Mouse (Mus musculus): ENCODE data around the gene Rad51d. TPM values are rescaled to one million over a fixed set of nuclear protein-coding genes. Genes with fewer than 3 reads are reported as not detected.

Gene Rad51d
- polyA plus RNA-seq, 1 experiment from 2014 or later = 6.2 TPM

DNA sequence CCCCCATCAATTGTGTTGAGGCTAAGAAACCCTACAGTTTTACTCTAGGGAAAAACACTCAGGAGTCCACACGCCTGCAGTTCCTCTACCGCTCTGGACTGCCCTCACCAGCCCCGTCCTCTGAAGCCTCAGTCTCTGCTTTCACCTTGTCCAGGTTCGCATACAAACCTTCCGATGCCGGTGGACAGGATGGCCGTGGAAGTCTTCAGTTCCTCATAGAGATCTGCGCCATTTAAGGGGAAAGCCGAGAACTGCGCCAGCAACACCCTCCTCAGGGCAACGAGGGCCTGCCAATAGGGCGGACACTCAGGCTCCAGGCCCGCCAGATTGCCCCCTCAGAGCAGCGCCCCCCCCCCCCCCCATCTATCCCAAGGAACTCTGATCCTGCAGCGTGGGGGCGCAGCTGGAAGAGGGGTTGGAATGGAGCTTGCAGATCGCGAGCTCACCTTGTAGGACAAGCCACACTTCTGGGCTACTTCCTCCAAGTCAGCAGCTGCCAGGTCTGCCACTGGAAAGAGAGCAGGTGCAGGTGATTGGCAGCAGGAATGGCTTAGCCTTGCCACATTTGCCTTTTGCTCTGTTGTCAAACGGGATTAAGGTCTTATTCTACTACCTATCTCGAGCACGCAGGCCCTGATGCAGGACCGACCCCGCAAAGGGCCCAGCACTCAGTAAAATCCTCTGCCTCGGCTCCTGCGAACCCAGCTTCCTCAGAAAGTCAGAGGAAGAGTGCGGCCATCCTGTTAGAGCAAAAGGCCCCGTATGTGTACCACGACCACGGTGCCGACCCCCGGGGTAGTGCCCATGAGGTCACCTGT is 681 bp downstream of the Rad51d start:
- Histone ChIP-seq H3K9ac (peak overlapping the region; percentile 74), H3K36me3 (replicated peaks) (no peaks in the 10 kb centered on the region), H3K4me3 (replicated peaks) (peak overlapping the region; percentile 78), H3K4me2 (peak overlapping the region; percentile 86), H3K27ac (replicated peaks) (peak overlapping the region; percentile 58), H3K4me1 (replicated peaks) (peaks cover 31% of the 10 kb centered on the region), H3K27me3 (peaks cover 10% of the 10 kb centered on the region), H3K9me3 (replicated peaks) (no peaks in the 10 kb centered on the region)
- peak; percentile 52 for ATAC-seq (ENCODE audit: insufficient read depth)
- 5% methylated on average over 31 of the region's 31 CpGs for WGBS (ENCODE audit: insufficient replicate concordance)

GRCm38 (mm10) chr11:82888491-82888946 is 1.9 kb downstream of the Rad51d start:
- Histone ChIP-seq H3K4me3 (replicated peaks) (no peak overlapping the region; the same call in 1 of the 2 replicates), H3K4me2 (peak overlapping the region; percentile 86; the same call in 1 of the 2 replicates), H3K4me1 (replicated peaks) (peaks cover 31% of the 10 kb centered on the region), H3K36me3 (replicated peaks) (no peaks in the 10 kb centered on the region), H3K27me3 (peaks cover 10% of the 10 kb centered on the region), H3K9me3 (replicated peaks) (no peaks in the 10 kb centered on the region), H3K27ac (replicated peaks) (no peak overlapping the region), H3K9ac (no peak overlapping the region)
- WGBS (ENCODE audit: insufficient replicate concordance) = 58% methylated on average over 10 of the region's 10 CpGs
- no peak for ATAC-seq (ENCODE audit: insufficient read depth)

DNA sequence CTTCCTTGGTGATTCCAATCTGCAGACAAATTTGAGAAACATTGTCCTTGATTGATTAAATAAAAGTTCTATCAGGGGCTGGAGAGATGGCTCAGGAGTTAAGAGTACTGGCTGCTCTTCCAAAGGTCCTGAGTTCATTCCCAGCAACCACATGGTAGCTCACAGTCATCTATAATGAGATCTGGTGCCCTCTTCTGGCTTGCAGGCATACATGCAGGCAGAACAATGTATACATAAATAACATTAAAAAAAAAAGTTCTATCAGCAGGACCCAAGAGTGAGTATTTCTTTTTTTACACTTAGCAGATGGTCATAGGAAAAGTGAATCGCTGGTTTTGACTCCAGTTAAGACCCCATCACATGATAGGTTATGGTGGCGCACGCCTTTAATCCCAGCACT is 3.9 kb downstream of the Rad51d start:
- Histone ChIP-seq H3K9ac (no peak overlapping the region), H3K9me3 (replicated peaks) (no peaks in the 10 kb centered on the region), H3K4me2 (no peak overlapping the region), H3K4me1 (replicated peaks) (peaks cover 31% of the 10 kb centered on the region), H3K27me3 (peaks cover 2% of the 10 kb centered on the region), H3K36me3 (replicated peaks) (0 out of 2 replicates have a peak, but pooled peaks cover 11% of the 10 kb centered on the region), H3K27ac (replicated peaks) (no peak overlapping the region), H3K4me3 (replicated peaks) (no peak overlapping the region)
- no peak for ATAC-seq (ENCODE audit: insufficient read depth)
- WGBS (ENCODE audit: insufficient replicate concordance) = 70% methylated on average over 3 of the region's 3 CpGs

DNA sequence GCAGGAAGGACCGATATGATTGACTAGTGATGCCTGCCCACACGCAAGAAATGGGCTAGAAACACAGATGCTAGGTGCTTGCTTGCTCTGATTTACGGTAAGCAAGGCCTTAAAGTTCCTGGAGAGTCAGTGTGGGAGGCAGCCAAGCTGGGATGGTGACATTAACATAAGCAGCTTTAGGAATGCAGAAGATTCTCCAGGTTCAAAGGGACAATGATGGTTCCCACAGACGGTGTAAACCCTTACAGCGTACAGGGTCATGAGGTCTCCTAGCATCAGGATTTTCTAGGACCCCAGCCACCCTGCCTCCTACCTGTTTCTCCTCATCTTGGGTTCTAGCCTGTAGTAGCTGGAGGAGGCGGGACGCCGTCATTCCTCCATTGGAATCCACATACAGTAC is 7.2 kb downstream of the Rad51d start:
- Histone ChIP-seq H3K9me3 (replicated peaks) (no peaks in the 10 kb centered on the region), H3K27ac (replicated peaks) (no peak overlapping the region), H3K27me3 (no peaks in the 10 kb centered on the region), H3K9ac (no peak overlapping the region), H3K4me3 (replicated peaks) (no peak overlapping the region), H3K4me1 (replicated peaks) (peaks cover 10% of the 10 kb centered on the region; the same call in 1 of the 2 replicates), H3K4me2 (no peak overlapping the region), H3K36me3 (replicated peaks) (0 out of 2 replicates have a peak, but pooled peaks cover 13% of the 10 kb centered on the region)
- no peak for ATAC-seq (ENCODE audit: insufficient read depth)
- 79% methylated on average over 8 of the region's 8 CpGs for WGBS (ENCODE audit: insufficient replicate concordance)

DNA sequence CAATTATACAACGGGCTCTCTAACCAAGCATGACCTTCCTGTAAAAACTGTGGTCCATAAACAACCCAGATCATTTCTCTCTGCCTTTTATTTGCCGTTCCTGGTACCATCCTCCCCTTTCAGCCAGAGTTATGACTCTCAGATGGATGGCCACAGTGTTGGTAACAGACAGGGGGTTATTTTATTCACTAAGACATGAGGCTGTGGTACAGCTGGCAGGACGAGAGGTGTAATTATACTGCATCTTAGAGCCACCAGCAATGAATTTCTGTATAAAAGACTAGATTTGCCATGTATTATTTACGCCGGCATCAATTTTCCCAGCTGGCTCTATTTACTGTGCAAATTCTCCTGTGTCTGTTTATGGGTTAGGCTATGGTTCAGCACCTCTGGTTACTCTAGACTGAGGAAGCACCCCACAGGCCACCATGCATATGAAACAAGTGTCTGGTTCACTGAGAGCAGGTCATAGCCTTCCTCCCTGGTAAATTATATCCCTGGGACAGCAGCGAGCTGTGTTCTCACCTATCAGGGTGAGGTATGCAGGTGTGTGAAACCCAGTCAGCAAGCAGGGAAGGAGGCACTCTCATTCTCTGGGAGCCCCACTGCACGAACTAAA is 12.6 kb downstream of the Rad51d start:
- Histone ChIP-seq H3K9ac (no peak overlapping the region), H3K4me3 (replicated peaks) (no peak overlapping the region), H3K27ac (replicated peaks) (no peak overlapping the region), H3K36me3 (replicated peaks) (0 out of 2 replicates have a peak, but pooled peaks cover 10% of the 10 kb centered on the region), H3K4me2 (no peak overlapping the region), H3K9me3 (replicated peaks) (no peaks in the 10 kb centered on the region), H3K4me1 (replicated peaks) (peaks cover 8% of the 10 kb centered on the region), H3K27me3 (no peaks in the 10 kb centered on the region)
- 74% methylated on average over 7 of the region's 7 CpGs for WGBS (ENCODE audit: insufficient replicate concordance)
- ATAC-seq (ENCODE audit: insufficient read depth) = no peak

DNA sequence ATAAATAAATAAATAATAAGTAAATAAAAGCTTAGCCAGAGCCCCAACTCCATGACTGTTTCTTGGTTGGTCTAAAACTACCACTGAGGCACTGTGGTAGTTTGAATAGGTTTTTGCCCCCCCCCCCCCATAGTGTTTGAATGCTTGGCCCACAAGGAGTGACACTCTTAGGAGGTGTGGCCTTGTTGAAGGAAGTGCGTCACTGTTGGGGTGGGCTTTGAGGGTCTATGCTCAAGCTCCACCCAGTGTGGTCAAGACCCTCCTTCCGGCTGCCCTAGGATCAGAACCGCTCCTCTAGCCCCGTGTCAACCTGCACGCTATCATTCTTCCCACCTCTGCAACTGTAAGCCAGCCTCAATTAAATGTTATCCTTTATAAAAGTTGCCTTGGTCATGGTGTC is 14.8 kb downstream of the Rad51d start:
- Histone ChIP-seq H3K4me1 (replicated peaks) (peaks cover 15% of the 10 kb centered on the region), H3K4me2 (no peak overlapping the region), H3K27ac (replicated peaks) (no peak overlapping the region), H3K36me3 (replicated peaks) (no peaks in the 10 kb centered on the region), H3K27me3 (no peaks in the 10 kb centered on the region), H3K9ac (no peak overlapping the region), H3K9me3 (replicated peaks) (no peaks in the 10 kb centered on the region), H3K4me3 (replicated peaks) (no peak overlapping the region)
- 77% methylated on average over 5 of the region's 5 CpGs for WGBS (ENCODE audit: insufficient replicate concordance)
- ATAC-seq (ENCODE audit: insufficient read depth) = no peak

- H3K27me3 ChIP-seq = no peaks in the 10 kb centered on the region
- no peak overlapping the region for H3K4me3 ChIP-seq (replicated peaks)
- H3K9ac ChIP-seq = no peak overlapping the region; the same call in 1 of the 2 replicates
- peaks cover 15% of the 10 kb centered on the region for H3K4me1 ChIP-seq (replicated peaks)
- ATAC-seq (ENCODE audit: insufficient read depth) = no peak
- no peaks in the 10 kb centered on the region for H3K36me3 ChIP-seq (replicated peaks)
- 16% methylated on average over 5 of the region's 5 CpGs for WGBS (ENCODE audit: insufficient replicate concordance)
- peak overlapping the region; percentile 32 for H3K4me2 ChIP-seq
- H3K9me3 ChIP-seq (replicated peaks) = no peaks in the 10 kb centered on the region
- H3K27ac ChIP-seq (replicated peaks) = peak overlapping the region; percentile 58
Observed at GRCm38 (mm10) chr11:82874924-82875323, 15.5 kb downstream of the Rad51d start.

DNA sequence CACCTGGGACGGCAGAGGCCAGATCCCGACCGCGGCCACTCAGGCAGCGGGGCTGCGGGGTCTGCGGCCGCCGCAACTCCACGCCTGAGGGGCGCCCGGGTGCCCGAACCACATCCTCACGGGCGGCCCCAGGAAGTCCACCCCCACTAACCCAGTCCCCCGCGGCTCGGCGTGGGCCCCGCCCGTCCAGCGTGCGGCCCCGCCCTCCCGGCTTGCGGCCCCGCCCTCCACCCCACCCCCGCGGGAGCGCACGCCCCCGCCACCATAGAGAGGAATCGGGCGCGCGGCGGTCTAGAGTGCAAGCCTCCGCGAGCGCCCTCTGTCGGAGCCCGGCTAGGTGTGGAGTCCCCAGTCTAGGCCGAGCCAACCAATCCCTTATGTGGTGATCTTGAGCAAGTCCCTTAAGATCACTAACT is 19.4 kb downstream of the Rad51d start, which contains the start of gene Rffl:
Rffl (minus strand) TSS at position 180 of the 416 bp plus-strand sequence.
- ATAC-seq (ENCODE audit: insufficient read depth) = peak; percentile 95

GRCm38 (mm10) chr11:82870173-82871030 is 20.0 kb downstream of the Rad51d start:
- no peaks in the 10 kb centered on the region for H3K9me3 ChIP-seq (replicated peaks)
- peak overlapping the region; percentile 68 for H3K4me2 ChIP-seq
- peak overlapping the region; percentile 94 for H3K27ac ChIP-seq (replicated peaks)
- H3K27me3 ChIP-seq = no peaks in the 10 kb centered on the region
- peak overlapping the region; percentile 99 for H3K9ac ChIP-seq
- peak; percentile 64 for ATAC-seq (ENCODE audit: insufficient read depth)
- H3K4me1 ChIP-seq (replicated peaks) = peaks cover 52% of the 10 kb centered on the region
- H3K36me3 ChIP-seq (replicated peaks) = no peaks in the 10 kb centered on the region
- peak overlapping the region; percentile 99 for H3K4me3 ChIP-seq (replicated peaks)
- whole genome bisulfite sequencing (ENCODE audit: insufficient replicate concordance) = under 1% methylated on average over 36 of the region's 36 CpGs

More for the DNA sequence above, 19.4 kb downstream of the Rad51d start, which contains the start of gene Rffl:
- H3K36me3 ChIP-seq (replicated peaks) = no peaks in the 10 kb centered on the region
- H3K27ac ChIP-seq (replicated peaks) = peak within 1 kb of the TSS; percentile 94
- peak within 1 kb of the TSS; percentile 99 for H3K9ac ChIP-seq
- H3K4me1 ChIP-seq (replicated peaks) = peaks cover 48% of the 10 kb centered on the region
- peak within 1 kb of the TSS; percentile 99 for H3K4me3 ChIP-seq (replicated peaks)
- WGBS (ENCODE audit: insufficient replicate concordance) = under 1% methylated on average over 43 of the region's 43 CpGs
- no peaks in the 10 kb centered on the region for H3K27me3 ChIP-seq
- peak within 1 kb of the TSS; percentile 68 for H3K4me2 ChIP-seq
- no peaks in the 10 kb centered on the region for H3K9me3 ChIP-seq (replicated peaks)

GRCm38 (mm10) chr11:82869506-82870172 is 20.8 kb downstream of the Rad51d start:
- Histone ChIP-seq H3K4me1 (replicated peaks) (peaks cover 52% of the 10 kb centered on the region), H3K4me2 (peak overlapping the region; percentile 68), H3K36me3 (replicated peaks) (no peaks in the 10 kb centered on the region), H3K4me3 (replicated peaks) (peak overlapping the region; percentile 99), H3K9ac (peak overlapping the region; percentile 99), H3K9me3 (replicated peaks) (no peaks in the 10 kb centered on the region), H3K27me3 (no peaks in the 10 kb centered on the region), H3K27ac (replicated peaks) (peak overlapping the region; percentile 94)
- ATAC-seq (ENCODE audit: insufficient read depth) = no peak
- 40% methylated on average over 9 of the region's 9 CpGs for WGBS (ENCODE audit: insufficient replicate concordance)
